Mouse (Mus musculus) midbrain, embryonic 14.5 days (tissue): ENCODE data around the gene Cpsf3. TPM values are rescaled to one million over a fixed set of nuclear protein-coding genes. Genes with fewer than 3 reads are reported as not detected.

Experiments used
- ATAC-seq: fragments of 200-750 bp; cut with Nextera tagmentation; 2 replicates; pipeline ENCODE4 v1.8.0; 2017; ENCODE audit warnings: moderate number of reproducible peaks, moderate library complexity; ENCODE audit not compliant: low FRiP score, low TSS enrichment
- DNase-seq: peaks from one replicate; pipeline ENCODE4 v3.0.0-alpha.2; 2015
- H3K27ac ChIP-seq: fragments of 300-500 bp; sonication (generic); replicated peaks from 2 replicates; pipeline ENCODE4 v1.5.1; 2014; ENCODE audit warnings: mild to moderate bottlenecking, low read depth, low read length, moderate library complexity
- H3K27me3 ChIP-seq: fragments of 300-500 bp; sonication (generic); 2 replicates; pipeline ENCODE4 v1.6.1; 2014; ENCODE audit warnings: low read length, control low read depth, mixed read lengths; ENCODE audit not compliant: control insufficient read depth, insufficient read depth
- H3K36me3 ChIP-seq: fragments of 300-500 bp; sonication (generic); 2 replicates; pipeline ENCODE4 v1.6.1; 2014; ENCODE audit warnings: low read length, control low read depth; ENCODE audit not compliant: control insufficient read depth, insufficient read depth
- H3K4me1 ChIP-seq: fragments of 300-500 bp; sonication (generic); 2 replicates; pipeline ENCODE4 v1.6.1; 2014; ENCODE audit warnings: mild to moderate bottlenecking, antibody characterized with exemption, low read length, control low read depth; ENCODE audit not compliant: control insufficient read depth, insufficient read depth
- H3K4me2 ChIP-seq: fragments of 300-500 bp; sonication (generic); 2 replicates; pipeline ENCODE4 v1.6.1; 2014; ENCODE audit warnings: mild to moderate bottlenecking, low read length, moderate library complexity
- H3K4me3 ChIP-seq: fragments of 300-500 bp; sonication (generic); replicated peaks from 2 replicates; pipeline ENCODE4 v1.5.1; 2014; ENCODE audit warnings: low read depth, low read length
- H3K9ac ChIP-seq: fragments of 300-500 bp; sonication (generic); replicated peaks from 2 replicates; pipeline ENCODE4 v1.6.1; 2014; ENCODE audit warnings: mild to moderate bottlenecking, low read length, moderate library complexity
- H3K9me3 ChIP-seq: fragments of 300-500 bp; sonication (generic); 2 replicates; pipeline ENCODE4 v1.6.1; 2016; ENCODE audit warnings: low read length, control low read depth, mixed read lengths; ENCODE audit not compliant: control insufficient read depth
- WGBS: fragments of 180-500 bp; shearing (Covaris S2); extraction: QIAGEN DNeasy Blood & Tissue Kit; methylation state at CpG from one replicate; pipeline ENCODE4 v1.1.7; 2014; 5-methylcytosine and 5-hydroxymethylcytosine counted together
- polyA plus RNA-seq: library from polyadenylated mRNA; unstranded; fragments of >200 nt; fragmentation: Nextera tagmentation; extraction: Ambion mirVana; gene quantifications from 2 replicates; pipeline ENCODE4 v1.2.1, GENCODE M21; 2014

Gene Cpsf3
- polyA plus RNA-seq, 1 experiment from 2014 or later, result 107 TPM

DNA sequence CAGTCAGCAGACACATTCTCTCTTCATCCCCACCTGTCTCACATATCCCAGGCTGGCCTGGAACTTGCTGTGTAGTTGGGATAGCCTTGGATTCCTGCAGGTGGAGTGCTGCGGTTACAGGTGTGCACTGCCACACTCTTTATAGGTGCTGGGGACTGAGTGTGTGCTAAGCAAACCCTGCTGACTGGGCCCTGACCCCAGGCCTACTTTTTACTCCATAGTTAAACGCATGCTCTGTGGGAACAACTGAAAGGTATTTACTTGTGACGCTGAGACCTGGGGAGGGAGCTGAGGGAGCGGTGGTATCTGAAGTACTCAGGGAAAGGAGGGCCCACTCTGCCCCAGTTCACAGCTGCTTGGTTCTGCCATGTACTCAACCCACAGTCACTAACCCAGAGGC, 37.1 kb downstream of the Cpsf3 start:
- H3K9ac ChIP-seq, result no peak overlapping the region
- H3K9me3 ChIP-seq, result no peaks in the 10 kb centered on the region
- no peak for DNase-seq
- H3K27ac ChIP-seq, result no peak overlapping the region
- H3K27me3 ChIP-seq, result no peaks in the 10 kb centered on the region
- WGBS, result 90% methylated on average over 4 of the region's 4 CpGs
- no peak overlapping the region for H3K4me3 ChIP-seq
- no peak for ATAC-seq
- no peak overlapping the region for H3K4me2 ChIP-seq
- H3K36me3 ChIP-seq, result peaks cover 58% of the 10 kb centered on the region
- no peaks in the 10 kb centered on the region for H3K4me1 ChIP-seq

DNA sequence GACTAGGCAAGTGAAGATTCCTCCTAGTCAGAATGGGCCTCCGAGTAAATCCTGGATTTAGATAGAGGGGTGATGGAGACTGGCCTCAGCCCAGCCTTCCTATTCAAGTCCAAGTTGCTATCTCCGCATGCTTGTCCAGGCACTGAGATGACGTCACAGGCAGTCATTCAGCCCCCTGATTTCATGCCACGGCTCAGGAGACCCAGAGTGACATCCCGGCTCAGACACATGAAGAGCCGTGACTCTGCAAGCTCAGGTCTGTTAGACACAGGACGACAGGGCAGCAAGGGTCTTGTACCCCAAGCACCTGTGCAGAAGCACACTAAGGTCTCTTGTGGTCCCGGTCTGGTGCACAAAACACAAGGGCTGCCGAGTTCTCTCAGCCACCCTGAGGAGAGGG, 37.7 kb downstream of the Cpsf3 start:
- no peaks in the 10 kb centered on the region for H3K9me3 ChIP-seq
- no peak overlapping the region for H3K4me2 ChIP-seq
- no peak for ATAC-seq
- 84% methylated on average over 9 of the region's 9 CpGs for WGBS
- no peak for DNase-seq
- H3K4me1 ChIP-seq, result no peaks in the 10 kb centered on the region
- no peaks in the 10 kb centered on the region for H3K27me3 ChIP-seq
- H3K4me3 ChIP-seq, result no peak overlapping the region
- H3K9ac ChIP-seq, result no peak overlapping the region
- H3K27ac ChIP-seq, result no peak overlapping the region
- peaks cover 63% of the 10 kb centered on the region for H3K36me3 ChIP-seq

DNA sequence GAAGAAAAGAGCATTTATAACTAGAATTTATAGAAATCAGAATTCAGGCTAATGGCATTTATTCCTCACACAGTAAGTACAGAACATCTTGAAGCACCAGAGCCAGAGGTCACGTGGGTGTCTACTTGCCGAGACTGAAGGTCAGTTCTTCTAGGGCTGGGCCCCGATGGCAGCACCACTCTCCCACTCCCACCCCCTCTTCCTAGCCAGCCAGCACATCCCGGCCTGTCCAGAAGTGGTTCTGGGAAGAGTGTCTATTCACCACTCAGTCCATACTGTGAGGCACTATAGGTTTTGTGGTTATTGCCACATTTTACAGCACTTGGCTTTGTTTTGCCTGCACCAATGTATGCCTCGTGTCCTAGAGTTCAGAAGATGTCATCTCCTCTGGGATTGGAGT, 38.9 kb downstream of the Cpsf3 start:
- no peak overlapping the region for H3K4me2 ChIP-seq
- no peaks in the 10 kb centered on the region for H3K9me3 ChIP-seq
- no peak for ATAC-seq
- H3K4me1 ChIP-seq, result no peaks in the 10 kb centered on the region
- no peak for DNase-seq
- H3K9ac ChIP-seq, result no peak overlapping the region
- no peaks in the 10 kb centered on the region for H3K27me3 ChIP-seq
- H3K27ac ChIP-seq, result no peak overlapping the region
- H3K4me3 ChIP-seq, result no peak overlapping the region
- H3K36me3 ChIP-seq, result peaks cover 75% of the 10 kb centered on the region
- 90% methylated on average over 5 of the region's 5 CpGs for WGBS

DNA sequence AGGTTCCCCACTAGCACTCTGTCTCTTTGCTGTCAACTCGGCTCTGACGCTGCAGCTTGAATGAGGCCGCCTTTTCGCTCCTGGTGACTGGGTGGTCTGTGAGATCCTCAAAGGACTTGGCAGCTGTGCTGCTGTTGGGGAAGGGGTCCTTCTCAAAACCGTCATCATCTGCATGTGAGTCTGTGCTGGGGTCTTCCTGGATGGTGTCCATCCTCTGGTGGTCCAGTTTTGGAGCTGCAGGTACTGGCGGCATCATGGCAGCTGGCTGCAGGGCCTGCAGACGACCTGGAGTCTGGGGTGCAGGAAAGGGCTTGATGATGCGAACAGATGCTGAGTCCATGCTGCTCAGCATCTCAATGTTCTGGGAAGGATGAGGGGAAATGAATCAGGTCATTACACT, 40.1 kb downstream of the Cpsf3 start:
- H3K9ac ChIP-seq, result no peak overlapping the region
- ATAC-seq (no peak), DNase-seq (no peak)
- no peak overlapping the region for H3K27ac ChIP-seq
- H3K4me3 ChIP-seq, result no peak overlapping the region
- H3K9me3 ChIP-seq, result no peaks in the 10 kb centered on the region
- H3K4me1 ChIP-seq, result no peaks in the 10 kb centered on the region
- H3K36me3 ChIP-seq, result peaks cover 83% of the 10 kb centered on the region
- no peaks in the 10 kb centered on the region for H3K27me3 ChIP-seq
- WGBS, result 92% methylated on average over 8 of the region's 8 CpGs
- no peak overlapping the region for H3K4me2 ChIP-seq

DNA sequence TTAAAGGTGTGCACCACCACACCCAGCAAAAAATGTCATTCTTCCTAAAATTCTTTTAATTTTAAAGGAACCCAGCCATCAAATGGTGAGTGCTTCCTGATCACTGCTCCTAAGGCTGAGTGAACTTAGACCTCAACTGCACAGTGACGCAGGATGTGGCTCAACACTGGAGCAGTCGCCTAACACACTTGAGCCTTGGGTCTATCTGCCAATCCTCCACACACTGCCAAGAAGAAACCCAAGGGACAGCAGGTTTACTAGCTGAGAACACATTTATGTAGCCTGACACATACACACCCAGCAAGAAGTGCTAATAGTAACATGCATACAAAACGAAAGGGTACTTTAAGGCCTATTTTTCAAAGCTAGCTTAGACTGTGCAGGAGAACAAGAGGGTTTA, 41.1 kb downstream of the Cpsf3 start:
- ATAC-seq (no peak), DNase-seq (no peak)
- Histone ChIP-seq H3K27me3 (no peaks in the 10 kb centered on the region), H3K4me1 (no peaks in the 10 kb centered on the region), H3K4me3 (no peak overlapping the region), H3K27ac (no peak overlapping the region), H3K9ac (no peak overlapping the region), H3K9me3 (no peaks in the 10 kb centered on the region), H3K4me2 (no peak overlapping the region), H3K36me3 (peaks cover 84% of the 10 kb centered on the region)
- WGBS, result 94% methylated on average over 3 of the region's 3 CpGs

DNA sequence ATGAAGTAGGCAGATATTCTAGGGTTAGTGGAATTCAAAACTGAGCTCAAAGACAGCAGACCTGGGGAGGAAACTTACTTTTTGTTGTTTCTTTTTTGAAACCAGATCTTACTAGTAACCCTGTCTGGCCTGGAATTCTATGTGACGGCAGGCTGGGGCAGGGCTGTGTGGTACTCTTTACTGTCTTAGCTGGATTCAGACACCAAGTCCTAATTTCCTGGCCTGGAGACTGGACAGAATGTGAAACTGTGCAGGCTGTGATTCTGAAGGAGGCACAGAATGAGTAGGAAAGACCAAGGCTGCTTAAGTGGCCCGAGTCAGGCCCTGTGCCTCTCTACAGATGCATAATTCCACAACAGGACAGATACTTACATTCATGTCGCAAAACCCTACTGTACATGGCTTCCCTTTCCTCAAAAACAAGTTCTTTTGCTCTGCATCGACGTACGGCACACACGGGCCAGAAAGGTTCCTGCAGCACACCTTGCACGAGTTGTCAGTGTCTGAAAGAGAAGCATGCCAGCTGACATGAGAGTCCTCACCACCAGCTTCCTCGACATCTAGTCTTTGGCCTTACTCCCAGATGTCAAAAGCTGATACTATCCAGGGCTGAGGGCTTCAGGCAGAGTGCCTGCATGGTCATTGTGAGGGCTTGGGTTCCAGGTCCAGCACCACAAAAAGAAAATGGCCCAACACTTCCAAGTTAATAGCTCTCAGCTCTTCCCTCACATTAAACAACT, 44.6 kb downstream of the Cpsf3 start:
- Histone ChIP-seq H3K9me3 (no peaks in the 10 kb centered on the region), H3K9ac (no peak overlapping the region), H3K4me1 (no peaks in the 10 kb centered on the region), H3K4me2 (no peak overlapping the region), H3K36me3 (peaks cover 91% of the 10 kb centered on the region), H3K27ac (no peak overlapping the region), H3K27me3 (no peaks in the 10 kb centered on the region), H3K4me3 (no peak overlapping the region)
- no peak for ATAC-seq
- DNase-seq, result no peak
- 95% methylated on average over 9 of the region's 9 CpGs for WGBS

DNA sequence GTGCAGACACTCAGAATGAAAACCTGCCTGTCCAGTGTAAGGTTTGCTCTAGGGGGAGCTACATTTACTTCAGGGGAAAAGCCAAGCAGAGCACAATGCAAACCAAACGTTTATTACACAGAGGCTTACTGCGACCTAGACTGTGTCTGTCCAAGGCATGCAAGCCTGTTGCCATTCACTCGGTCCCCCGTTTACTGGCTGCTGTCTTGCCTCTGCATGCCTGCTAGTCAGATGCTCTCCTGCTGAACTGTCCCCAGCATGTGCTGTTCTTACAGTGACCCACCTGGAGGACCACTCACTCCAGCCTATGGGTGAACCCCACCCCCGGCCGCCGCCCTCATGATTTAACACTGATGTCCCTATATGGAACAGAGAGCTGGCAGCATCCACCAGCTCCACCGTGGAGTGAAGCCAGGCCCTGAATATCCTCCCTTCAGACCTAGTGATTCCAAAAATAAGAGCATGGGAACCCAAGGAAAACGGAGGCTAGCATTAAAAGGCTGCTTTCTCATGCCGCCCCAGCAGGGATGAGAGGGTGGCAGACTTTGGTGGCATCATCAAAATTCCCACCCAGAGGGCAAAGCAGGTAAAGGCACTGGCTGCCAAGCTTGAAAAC, 45.9 kb downstream of the Cpsf3 start:
- DNase-seq (no peak), ATAC-seq (no peak)
- Histone ChIP-seq H3K36me3 (peaks cover 86% of the 10 kb centered on the region), H3K9ac (no peak overlapping the region), H3K27me3 (no peaks in the 10 kb centered on the region), H3K9me3 (no peaks in the 10 kb centered on the region), H3K27ac (no peak overlapping the region), H3K4me3 (no peak overlapping the region), H3K4me1 (no peaks in the 10 kb centered on the region), H3K4me2 (no peak overlapping the region)
- WGBS, result 93% methylated on average over 10 of the region's 10 CpGs

DNA sequence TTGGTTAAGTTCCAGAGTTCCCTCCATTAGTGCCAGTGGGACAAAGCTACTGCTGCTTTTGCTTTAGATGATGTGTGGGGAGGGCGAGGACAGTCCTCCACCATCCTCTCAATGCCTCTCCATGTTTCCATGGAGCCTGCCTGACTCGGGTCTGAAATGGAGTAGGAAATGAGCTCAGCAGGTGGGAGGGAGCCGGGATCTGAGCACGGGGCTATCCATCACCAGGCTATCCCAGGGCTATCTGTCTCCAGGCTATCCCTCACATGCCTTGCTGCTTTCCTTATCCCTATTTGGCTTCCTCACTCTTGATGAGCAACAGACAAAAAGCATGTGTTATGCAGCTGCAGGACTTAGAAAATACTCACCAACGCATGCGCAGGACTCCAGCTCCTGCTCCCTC, 46.5 kb downstream of the Cpsf3 start:
- Histone ChIP-seq H3K36me3 (peaks cover 87% of the 10 kb centered on the region), H3K9ac (no peak overlapping the region), H3K27ac (no peak overlapping the region), H3K27me3 (no peaks in the 10 kb centered on the region), H3K4me1 (no peaks in the 10 kb centered on the region), H3K4me2 (no peak overlapping the region), H3K9me3 (no peaks in the 10 kb centered on the region), H3K4me3 (no peak overlapping the region)
- WGBS, result 82% methylated on average over 6 of the region's 6 CpGs
- DNase-seq (no peak), ATAC-seq (no peak)

DNA sequence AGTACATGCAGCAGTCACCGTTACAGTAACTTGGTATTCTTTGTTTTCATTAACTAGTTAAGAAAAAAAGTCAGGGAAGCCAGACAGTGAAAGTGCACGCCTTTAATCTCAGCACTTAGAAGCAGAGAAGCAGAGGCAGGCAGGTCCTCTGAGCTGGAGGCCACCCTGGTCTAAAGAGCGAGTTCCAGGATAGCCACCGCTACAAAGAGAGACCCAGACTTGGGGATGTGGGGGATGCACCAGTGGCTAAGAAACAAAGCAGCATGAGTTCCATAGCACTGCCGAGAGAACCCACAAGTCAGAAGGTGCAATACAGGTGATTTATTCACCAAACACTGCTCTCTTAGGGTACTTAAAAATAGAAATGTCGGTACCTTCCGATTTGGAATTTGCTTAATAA, 47.8 kb downstream of the Cpsf3 start:
- Histone ChIP-seq H3K4me2 (no peak overlapping the region), H3K4me3 (no peak overlapping the region), H3K4me1 (no peaks in the 10 kb centered on the region), H3K36me3 (peaks cover 74% of the 10 kb centered on the region), H3K27ac (no peak overlapping the region), H3K9me3 (no peaks in the 10 kb centered on the region), H3K9ac (no peak overlapping the region), H3K27me3 (no peaks in the 10 kb centered on the region)
- DNase-seq, result no peak
- 94% methylated on average over 7 of the region's 7 CpGs for WGBS
- ATAC-seq, result no peak
